Mouse (Mus musculus): ENCODE results near the gene Tmem206.

DNA sequence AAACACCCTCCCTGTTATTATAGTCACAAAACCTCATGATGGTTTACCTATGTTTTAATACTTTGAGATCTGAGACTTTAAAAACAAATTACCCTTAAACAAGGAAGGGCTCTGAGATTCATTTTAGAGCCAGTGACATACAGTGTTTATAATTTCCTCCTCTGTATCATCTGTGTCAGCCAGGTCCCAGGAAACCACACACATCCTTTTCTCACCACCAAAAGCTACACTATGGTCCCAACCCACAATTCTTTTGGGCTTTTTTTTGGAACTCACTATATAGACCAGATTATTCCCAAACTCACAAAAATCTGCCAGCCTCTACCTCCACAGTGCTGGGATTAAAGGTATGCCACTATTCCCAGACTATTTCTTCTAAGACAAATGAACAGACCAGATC lies 43.4 kb downstream of the Tmem206 start:
- TF ChIP-seq CTCF (IDR thresholded peaks at IDR 0.05; ENCODE audit: insufficient read depth, low read depth, low read length) (no peak), POLR2A (IDR thresholded peaks at IDR 0.05; ENCODE audit: insufficient read depth, low read depth, low read length) (no peak)

Data from olfactory bulb, adult 2 months (tissue).